Mouse (Mus musculus) gastrocnemius, postnatal 36 days (tissue): ENCODE results near the gene Supt6. TPM values are rescaled to one million over a fixed set of nuclear protein-coding genes. Genes with fewer than 3 reads are reported as not detected.
"Not testable (repeated sequence)": the region's sequence is repeated elsewhere in the genome, so short reads cannot be mapped to it uniquely, and the experiment has no call there.

Source experiments
- DNase-seq, 2 experiments: peaks; one replicate each; pipeline ENCODE4 v3.0.0; 2022
- intact Hi-C: fragments of 180-260 bp; cut with DNase I; formaldehyde crosslinking; loops from one replicate; pipeline ENCODE4 v1.15.1; 2025
- total RNA-seq, 2 experiments: library from RNA; stranded (reverse); gene quantifications; 2 replicates each; pipeline ENCODE4 v1.2.3; 2021

Supt6 gene
- total RNA-seq, 2 experiments from 2014 or later: 21.9 to 23.1 TPM

GRCm38 (mm10) chr11:78188331-78189233, 57.2 kb downstream of the Supt6 start, which contains the start of gene Rab34:
TSS of gene Rab34 (plus strand) at chr11:78188430.
- DNase-seq: peak; percentile 63 to 66
- intact Hi-C loops: no loop called here

DNA sequence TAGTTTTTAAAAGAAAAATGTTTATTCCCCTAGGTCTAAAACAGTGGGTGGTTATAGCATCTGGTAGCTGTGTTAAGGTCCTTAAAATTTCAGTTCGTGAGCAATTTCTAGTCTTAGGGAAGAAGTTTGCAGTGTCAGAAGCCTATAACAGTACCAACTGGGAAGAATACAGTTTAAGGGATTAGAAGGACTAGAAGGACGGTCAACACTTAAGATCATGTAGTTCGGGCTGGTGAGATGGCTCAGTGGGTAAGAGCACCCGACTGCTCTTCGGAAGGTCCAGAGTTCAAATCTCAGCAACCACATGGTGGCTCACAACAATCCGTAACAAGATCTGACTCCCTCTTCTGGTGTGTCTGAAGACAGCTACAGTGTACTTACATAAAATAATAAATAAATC, 61.1 kb downstream of the Supt6 start:
- DNase-seq, intact Hi-C loops: not testable (repeated sequence)

DNA sequence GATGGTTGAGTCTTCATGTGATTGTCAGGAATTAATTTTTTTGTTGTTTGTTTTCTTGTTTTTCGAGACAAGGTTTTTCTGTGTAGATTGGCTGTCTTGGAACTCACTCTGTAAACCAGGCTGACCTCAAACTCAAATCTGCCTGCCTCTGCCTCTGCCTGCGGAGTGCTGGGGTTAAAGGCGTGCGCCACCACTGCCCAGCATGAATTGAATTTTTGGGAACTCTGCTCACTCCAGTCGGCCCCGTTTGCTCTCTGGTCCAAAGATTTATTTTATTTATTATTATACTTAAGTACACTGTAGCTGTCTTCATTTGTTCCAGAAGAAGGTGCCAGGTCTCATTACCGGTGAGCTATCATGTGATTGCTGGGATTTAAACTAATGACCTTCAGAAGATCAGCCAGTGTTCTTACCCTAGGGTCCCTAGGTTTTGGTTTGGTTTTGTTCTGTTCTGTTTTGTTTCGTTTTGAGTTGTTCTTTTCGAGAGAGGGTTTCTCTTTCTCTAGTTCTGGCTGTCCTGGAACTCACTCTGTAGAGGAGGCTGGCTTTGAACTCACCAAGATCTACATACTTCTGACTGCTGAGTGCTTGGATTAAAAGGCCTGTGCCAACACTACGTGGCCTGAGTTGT, 61.8 kb downstream of the Supt6 start:
- no peak for DNase-seq
- intact Hi-C loops: no loop called here

DNA sequence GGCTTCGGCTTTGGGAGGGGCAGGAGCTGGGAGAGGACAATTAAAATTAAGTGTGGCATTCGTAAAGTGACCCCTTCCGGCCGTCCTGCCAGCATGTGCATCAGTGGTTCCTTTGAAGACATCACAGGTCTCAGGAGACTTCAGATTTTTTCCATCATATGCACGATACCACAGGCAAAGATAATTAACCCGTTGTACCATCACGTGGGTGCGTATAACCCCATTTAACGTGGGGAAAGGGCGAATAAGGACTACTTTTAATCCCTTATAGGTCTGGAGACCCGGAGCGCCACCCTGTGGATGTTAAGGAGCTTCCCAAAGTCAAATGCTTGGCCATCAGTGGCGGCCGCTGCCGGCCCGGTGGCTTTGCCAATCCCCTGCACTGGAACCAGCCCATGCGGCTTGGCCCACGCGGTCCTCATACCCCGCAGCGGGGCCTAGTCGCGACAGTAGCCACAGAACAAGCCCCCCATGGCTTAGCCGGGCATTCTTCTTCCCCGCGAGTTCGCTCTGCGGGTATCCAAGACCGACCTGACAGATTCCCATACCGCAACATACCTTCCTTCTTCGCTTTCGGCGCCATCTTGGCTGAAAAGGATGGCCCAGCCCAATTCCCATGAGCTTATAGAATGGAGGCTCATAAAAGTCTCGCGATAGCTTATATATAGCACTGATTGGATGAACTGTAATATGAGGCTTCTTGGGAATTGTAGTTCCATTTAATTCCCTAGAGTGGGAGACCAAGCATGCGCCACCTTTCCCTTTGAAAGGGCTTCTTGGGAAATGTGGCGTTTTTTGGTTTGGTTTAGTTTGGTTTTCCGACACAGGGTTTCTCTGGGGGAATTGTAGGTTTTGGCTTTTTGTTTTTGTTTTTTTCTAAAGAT, 62.6 kb downstream of the Supt6 start, which contains the start of gene Rpl23a:
Gene Rpl23a (minus strand): TSS at position 624 of the 884 bp plus-strand sequence.
- intact Hi-C loops: no loop called here
- DNase-seq: peak; percentile 46 to 79

DNA sequence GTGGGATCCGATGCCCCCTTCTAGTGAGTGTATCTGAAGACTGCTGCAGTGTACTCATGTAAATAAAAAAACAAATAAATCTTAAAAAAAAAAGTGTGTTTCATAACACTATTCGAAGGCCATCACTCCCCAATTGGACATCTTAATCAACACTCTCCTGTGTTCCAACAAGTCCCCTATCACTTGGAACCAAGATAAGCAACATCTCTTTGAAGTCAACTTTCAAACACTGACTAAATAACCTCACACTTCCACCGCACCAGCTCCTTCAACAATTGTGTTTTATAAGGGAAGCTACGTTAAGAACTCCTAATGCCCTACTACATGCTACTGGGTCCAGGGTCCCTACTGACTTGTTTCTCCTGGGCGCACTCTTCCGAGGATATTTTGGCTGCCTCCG, 63.3 kb downstream of the Supt6 start:
- intact Hi-C loops: no loop called here
- DNase-seq: no peak

DNA sequence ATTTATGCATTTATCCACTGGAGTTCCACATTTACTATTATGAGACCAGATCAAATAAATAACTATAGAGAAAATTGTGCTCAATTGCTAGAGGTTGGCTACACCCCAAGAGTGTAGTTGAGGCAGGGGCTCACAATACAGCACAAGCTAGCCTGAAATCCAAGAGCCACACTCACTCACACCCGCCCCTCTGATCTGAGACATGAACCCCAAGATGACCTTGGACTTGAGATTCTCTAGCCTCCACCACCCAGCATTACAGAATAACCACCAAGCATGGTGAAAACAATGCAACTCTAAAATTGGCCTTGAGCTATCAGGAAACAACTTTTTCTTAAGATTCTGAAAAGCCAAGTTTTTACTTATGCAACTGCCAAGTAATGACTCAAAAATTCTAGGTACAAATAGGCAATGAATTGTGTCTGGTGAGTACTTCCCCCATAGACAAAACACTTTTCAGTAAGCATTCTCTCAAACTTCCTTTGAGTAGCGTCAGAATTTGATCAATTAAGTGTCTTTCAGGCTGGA, 63.9 kb downstream of the Supt6 start:
- intact Hi-C loops: no loop called here
- no peak for DNase-seq

DNA sequence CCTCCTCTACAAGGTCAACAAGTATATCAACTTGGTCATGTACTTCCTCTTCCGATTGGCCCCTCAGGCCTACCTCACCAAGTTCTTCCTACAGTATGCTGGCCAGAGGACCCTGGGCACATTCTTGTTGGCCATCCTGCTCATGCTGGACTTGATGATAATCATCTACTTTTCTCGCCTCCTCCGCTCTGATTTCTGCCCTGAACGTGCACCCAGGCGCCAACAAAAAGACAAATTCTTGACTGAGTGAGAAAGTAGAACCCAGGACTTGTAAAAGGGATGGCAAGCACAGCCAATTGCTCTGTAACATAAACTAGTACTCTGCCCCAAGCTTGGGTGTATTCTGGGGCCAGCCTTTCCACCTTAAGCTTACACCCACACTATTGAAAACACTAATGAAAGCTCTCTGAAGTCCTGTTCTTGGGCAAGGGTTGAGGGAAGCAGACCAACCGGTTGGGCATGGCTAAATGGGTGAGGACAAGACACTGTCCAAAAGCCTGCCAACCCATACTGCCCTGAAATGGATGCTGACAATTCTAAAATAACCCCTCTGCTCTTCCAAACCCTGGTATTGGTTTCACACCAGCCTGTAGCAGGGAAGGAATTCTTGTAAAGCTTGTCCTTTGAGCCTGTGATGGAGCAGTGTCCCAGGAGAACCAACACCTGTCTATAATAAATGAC, 65.6 kb downstream of the Supt6 start:
- intact Hi-C loops: no loop called here
- DNase-seq: no peak

DNA sequence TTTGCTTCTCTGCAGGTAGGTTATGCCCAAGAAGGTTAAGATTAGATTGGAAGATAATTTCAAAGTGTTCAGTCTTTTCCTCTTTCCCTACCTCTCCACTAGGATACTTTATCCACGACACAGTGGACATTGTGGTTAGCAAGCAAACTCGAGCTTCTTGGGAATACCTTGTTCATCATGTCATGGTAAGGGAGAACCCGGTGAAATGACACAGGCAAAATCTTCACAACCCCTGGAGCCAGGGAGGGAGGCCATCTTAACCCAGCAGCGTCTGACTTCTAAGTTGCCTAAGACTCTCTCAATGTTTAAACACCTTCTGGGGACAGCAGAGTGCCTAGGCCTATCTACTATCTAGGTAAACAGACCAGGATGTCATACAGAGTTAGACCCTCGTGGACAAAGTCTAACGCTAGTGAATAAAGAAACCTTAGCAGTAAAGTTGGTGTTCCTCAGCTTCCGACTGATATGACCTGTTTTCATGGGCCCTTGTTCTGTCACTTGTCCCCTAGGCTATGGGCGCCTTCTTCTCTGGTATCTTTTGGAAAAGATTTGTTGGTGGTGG, 66.3 kb downstream of the Supt6 start:
- DNase-seq: no peak

DNA sequence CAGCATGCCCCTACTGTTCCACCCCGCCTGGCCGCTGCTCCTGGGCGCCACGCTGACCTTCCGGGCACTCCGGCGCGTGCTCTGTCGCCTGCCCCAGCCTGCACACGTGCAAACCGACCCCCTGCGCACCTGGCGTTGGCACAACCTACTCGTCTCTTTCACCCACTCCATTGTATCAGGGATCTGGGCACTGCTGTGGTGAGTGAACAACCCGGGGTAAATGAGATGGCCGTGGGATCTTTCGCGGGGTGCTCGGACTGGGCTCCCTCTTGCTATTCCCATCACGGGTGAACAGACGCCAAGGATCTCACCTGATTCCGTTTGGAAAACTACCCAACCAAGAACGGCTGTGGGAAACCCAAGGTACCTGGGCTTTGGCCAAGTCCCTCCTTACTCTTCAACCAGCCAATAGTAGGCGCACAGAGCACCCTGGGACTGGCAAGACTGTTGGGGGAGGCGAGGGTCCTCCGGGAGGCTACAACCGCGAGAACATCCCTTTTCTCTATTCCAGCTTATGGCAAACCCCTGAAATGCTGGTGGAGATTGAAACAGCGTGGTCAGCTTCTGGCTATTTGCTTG, 66.8 kb downstream of the Supt6 start:
- intact Hi-C loops: loop anchor here (1.0 to 5.0 kb wide), 3 partner anchors 20 to 197 kb away; partner anchors contain the start of gene Phf12

More for the DNA sequence above, 66.3 kb downstream of the Supt6 start:
- intact Hi-C loops: loop anchor here (2.0 to 5.0 kb wide), 2 partner anchors 121 to 197 kb away; partner anchors contain the start of gene Phf12

DNA sequence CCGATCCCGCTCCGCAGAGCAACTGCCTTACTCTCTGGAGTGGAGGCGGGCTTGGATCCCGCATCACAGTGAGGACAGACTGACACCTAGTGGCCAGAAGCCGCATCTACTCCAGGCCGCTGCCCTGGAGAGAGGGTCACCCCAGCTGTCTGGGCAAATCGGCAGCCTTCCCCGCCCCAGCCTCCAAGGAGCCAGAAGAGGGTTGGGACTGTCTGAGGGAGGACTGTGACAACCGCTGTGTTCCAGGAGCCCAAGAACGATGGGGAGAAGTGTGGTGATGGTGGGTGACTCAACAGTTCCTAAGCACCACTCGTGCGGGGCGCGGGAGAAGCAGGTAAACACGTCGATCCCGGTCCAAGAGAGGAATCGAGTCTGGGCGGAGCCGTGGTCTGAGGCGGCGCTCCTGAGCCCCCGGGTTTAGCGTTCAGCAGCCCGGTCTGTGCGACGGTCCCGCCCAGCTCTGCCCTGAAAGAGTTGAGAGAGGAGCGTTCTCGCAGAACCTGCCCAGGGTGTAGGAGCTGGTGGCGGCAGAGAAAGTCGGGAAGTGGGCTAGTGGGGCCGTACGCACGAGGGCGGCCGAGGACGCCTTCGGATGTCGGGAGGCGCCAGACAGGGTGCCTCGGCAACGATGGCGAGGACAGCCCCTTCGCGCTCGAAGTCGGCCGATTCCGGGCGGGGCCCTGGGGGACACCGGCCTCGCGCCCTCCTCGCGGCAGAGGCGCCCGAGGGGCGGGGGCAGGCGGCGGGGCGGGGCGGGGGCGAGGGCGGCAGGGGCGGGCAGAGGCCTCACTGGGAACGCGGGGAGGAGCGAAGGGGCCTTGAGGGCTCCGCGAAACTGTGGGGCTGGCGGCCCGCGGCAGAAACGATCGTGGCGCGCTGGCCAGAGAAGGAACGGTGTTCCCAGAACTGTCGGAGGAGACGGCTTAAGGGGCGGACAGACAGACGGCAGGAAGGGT, 67.6 kb downstream of the Supt6 start:
- intact Hi-C loops: loop anchor here (1.0 to 5.0 kb wide), 3 partner anchors 19 to 196 kb away; partner anchors contain the start of gene Phf12
- DNase-seq: peak; percentile 95 to 96

More for the DNA sequence above, 66.8 kb downstream of the Supt6 start:
- no peak for DNase-seq

DNA sequence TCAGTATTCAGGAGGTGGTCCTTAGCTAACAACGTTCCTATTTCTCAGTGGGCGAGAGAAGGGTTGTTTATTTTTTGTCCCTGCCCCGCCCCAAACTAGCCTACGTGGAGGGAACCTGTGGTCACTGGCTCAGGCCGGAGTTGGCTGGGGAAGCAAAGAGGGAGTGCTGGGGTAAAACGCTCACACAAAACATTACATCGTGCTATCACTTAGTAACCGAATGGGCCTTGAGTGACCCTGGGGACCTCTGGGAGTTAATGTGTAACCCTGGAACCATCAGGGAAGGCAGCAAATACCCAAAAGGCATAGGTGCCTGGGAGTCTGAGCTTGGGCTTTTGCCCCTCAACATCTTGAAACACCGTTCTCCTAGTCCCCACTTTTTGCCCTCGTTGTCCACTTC, 68.3 kb downstream of the Supt6 start:
- intact Hi-C loops: loop anchor here (5.0 kb wide), 1 partner anchor 195 kb away; the partner anchor contains the start of gene Phf12
- no peak for DNase-seq

DNA sequence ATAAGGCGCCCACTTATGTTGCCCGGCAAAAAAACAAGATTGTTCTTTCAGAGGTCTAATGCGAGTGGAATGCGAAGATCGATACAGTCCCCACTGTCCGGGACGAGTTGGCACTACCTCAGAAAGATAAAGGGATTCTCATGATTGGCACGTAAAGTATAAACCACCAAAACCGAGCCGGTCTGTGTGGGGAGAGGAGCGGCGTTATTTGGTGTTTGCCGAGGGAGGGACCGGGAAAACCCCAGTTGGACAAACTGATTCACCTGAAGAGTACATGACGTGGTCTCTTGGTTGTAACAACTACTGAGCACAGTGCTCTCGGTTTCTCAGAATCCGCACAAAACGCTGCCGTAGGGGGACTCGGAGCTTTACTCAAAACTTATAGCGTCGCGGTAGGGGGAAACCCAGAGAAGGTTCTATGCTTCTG, 68.9 kb downstream of the Supt6 start:
- DNase-seq: no peak
- intact Hi-C loops: loop anchor here (5.0 kb wide), 1 partner anchor 195 kb away; the partner anchor contains the start of gene Phf12

- peak; percentile 88 to 91 for DNase-seq
- intact Hi-C loops: loop anchor here (5.0 kb wide), 1 partner anchor 194 kb away; the partner anchor contains the start of gene Phf12
Measured at GRCm38 (mm10) chr11:78176402-78176862, 69.4 kb downstream of the Supt6 start, which contains the start of the genes Nek8 and Tlcd1. TSS of gene Nek8 (minus strand) at chr11:78176675. TSS of gene Tlcd1 (plus strand) at chr11:78176711.

DNA sequence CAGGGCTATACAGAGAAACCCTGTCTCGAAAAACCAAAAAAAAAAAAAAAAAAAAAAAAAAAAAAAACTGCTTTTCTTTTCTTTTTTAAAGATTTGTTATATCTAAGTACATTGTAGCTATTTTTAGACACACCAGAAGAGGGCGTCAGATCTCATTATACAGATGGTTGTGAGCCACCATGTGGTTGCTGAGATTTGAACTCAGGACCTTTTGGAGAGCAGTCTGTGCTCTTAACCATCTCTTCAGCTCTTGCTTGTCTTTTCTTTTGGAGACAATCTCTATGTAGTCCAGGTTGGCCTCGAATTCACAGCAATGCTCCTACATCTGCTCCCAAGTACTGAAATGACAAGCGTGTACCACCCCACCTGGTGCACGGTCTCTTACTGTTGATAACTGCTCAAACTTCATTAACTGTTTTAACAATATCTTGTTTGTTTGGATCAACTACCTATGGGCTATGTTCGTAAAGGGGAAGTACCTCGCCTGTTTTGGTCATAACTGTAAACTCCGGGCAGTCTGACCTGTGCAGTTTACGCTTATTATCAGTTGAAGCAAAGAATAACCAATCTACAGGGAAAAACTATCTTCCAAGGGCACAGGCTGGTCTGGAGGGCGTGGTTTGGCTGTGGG, 69.9 kb downstream of the Supt6 start:
- intact Hi-C loops: loop anchor here (5.0 kb wide), 1 partner anchor 194 kb away; the partner anchor contains the start of gene Phf12
- no peak for DNase-seq

DNA sequence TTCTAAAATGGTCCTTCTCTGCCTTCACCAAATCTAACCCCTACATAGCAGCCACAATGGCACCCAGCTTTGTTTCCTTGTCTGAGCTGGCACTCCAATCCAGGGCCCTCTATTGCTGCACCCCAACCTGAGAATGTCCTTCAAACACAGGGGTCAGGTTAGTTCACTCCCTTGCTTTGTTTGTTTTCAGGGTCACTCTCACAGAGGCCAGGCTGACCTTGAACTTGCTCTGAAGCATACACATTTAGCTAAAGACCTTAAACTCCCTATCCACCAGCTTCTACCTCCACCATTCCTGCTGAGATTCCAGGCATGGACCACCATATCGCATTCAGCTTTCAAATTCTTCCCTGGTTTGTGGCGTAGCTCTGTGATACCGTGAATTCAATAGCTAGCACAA, 71.3 kb downstream of the Supt6 start:
- DNase-seq: no peak
- intact Hi-C loops: no loop called here

DNA sequence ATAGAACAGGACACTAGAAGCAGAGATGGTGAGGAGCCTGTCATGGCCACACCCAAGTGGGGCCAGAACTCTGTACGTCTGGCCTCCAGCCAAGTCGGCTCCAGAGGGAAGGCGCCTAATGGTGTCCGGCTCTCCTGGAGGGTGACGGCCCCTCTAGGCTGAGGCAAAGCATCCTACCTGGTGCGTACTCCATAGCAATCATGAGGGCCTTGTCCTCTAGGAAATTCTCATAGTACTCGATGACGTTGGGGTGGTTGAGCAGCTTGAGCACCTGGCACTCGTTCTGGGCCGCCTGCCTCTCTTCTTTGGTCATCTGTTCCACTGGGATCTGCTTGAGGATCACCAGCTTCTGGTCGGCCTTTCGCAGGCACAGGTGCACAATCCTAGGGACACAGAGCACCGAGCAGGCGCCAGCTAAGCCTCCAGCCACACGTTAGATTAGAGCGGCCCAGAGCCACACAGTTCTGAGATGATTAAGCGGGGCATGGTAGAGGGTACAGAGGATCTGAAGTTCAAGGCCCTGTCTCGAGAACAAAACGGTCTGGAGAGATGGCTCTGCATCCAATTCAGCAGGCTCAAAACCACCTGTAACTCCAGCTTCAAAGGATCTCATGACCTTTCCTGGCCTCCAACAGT, 72.9 kb downstream of the Supt6 start:
- no peak for DNase-seq
- intact Hi-C loops: no loop called here
